23 mouse cellular contexts compared by ENCODE assay signal in genomic region chr10:91162511-91163163, GRCm38 (mm10). TPM values are rescaled to one million over a fixed set of nuclear protein-coding genes. Genes with fewer than 3 reads are reported as not detected.
DNase-seq lines count a peak whose midpoint lies in the region; ATAC-seq and TF ChIP-seq lines count a peak whose summit lies in the region.
"Had no signal": no experiment of that assay in that cellular context is flagged by ENCODE, and none has a peak within 500 bp of the region (broad histone marks: within the 10 kb centered on the region; RNA-seq: fewer than 3 reads in every experiment).

No protein-coding gene starts in this region.

- ATAC-seq in erythroblast, adult 5-6 weeks (replicated peaks; ENCODE audit: low FRiP score, poor library complexity, severe bottlenecking), result no peak
- ATAC-seq in liver, embryonic 12.5 days, result no peak
- no peak for ATAC-seq in kidney, embryonic 15.5 days (replicated peaks; ENCODE audit: low FRiP score)
- ATAC-seq: CD4-positive, CD25-positive, alpha-beta regulatory T cell, adult 4 months; forebrain, embryonic 15.5 days; hindbrain, embryonic 16.5 days; inflammation-experienced regulatory T-cells, adult 6 months had no signal

- H3K4me3 ChIP-seq in erythroblast, embryonic 14.5 days (replicated peaks), result peak overlapping the region; percentile 3
- no peak overlapping the region for H3K4me3 ChIP-seq in heart, embryonic 10.5 days
- no peak overlapping the region for H3K4me3 ChIP-seq in liver, embryonic 12.5 days
- H3K4me3 ChIP-seq in small intestine, adult 2 months (ENCODE audit: low read depth, low read length), result no peak overlapping the region
- no peak overlapping the region for H3K4me3 ChIP-seq in kidney, embryonic 15.5 days (replicated peaks)
- H3K4me3 ChIP-seq: embryonic facial prominence, embryonic 12.5 days; forebrain, embryonic 15.5 days; heart, embryonic 15.5 days; hindbrain, embryonic 12.5 days had no signal

- H3K27ac ChIP-seq in heart, embryonic 10.5 days, result no peak overlapping the region
- 0 out of 2 replicates have a peak overlapping the region, but pooled peaks have one; percentile 46 for H3K27ac ChIP-seq in liver, embryonic 12.5 days
- H3K27ac ChIP-seq in small intestine, adult 2 months (ENCODE audit: insufficient read depth, low read depth, low read length), result peak overlapping the region; percentile 49; the same call in 1 of the 2 replicates
- H3K27ac ChIP-seq in kidney, embryonic 15.5 days, result no peak overlapping the region
- H3K27ac ChIP-seq: embryonic facial prominence, embryonic 12.5 days; forebrain, embryonic 15.5 days; heart, embryonic 15.5 days; hindbrain, embryonic 12.5 days had no signal

- H3K9me3 ChIP-seq in erythroblast, embryonic 14.5 days (ENCODE audit: control insufficient read depth, low read length), result no peaks in the 10 kb centered on the region
- H3K9me3 ChIP-seq in heart, embryonic 10.5 days, result no peaks in the 10 kb centered on the region
- no peaks in the 10 kb centered on the region for H3K9me3 ChIP-seq in liver, embryonic 12.5 days (replicated peaks)
- H3K9me3 ChIP-seq in kidney, embryonic 15.5 days (replicated peaks), result no peaks in the 10 kb centered on the region
- H3K9me3 ChIP-seq: embryonic facial prominence, embryonic 12.5 days; forebrain, embryonic 15.5 days; G1E; heart, embryonic 15.5 days; hindbrain, embryonic 12.5 days had no signal

- TF ChIP-seq POLR2A in small intestine, adult 2 months (IDR thresholded peaks at IDR 0.05; ENCODE audit: low read depth, low read length), result no peak

- H3K36me3 ChIP-seq in erythroblast, embryonic 14.5 days (ENCODE audit: control insufficient read depth), result peaks cover 100% of the 10 kb centered on the region
- H3K36me3 ChIP-seq in heart, embryonic 10.5 days, result peaks cover 87% of the 10 kb centered on the region
- H3K36me3 ChIP-seq in liver, embryonic 12.5 days, result peaks cover 97% of the 10 kb centered on the region
- peaks cover 39% of the 10 kb centered on the region for H3K36me3 ChIP-seq in small intestine, adult 2 months (ENCODE audit: control insufficient read depth, insufficient read depth, low read length)
- H3K36me3 ChIP-seq in kidney, embryonic 15.5 days, result peaks cover 83% of the 10 kb centered on the region

- peaks cover 59% of the 10 kb centered on the region for H3K4me1 ChIP-seq in erythroblast, embryonic 14.5 days (ENCODE audit: control insufficient read depth)
- peaks cover 8% of the 10 kb centered on the region; the same call in 1 of the 2 replicates for H3K4me1 ChIP-seq in heart, embryonic 10.5 days
- peaks cover 53% of the 10 kb centered on the region for H3K4me1 ChIP-seq in liver, embryonic 12.5 days
- H3K4me1 ChIP-seq in small intestine, adult 2 months (ENCODE audit: control insufficient read depth, insufficient read depth, insufficient read length, low read length), result peaks cover 2% of the 10 kb centered on the region; the same call in 1 of the 2 replicates
- peaks cover 14% of the 10 kb centered on the region for H3K4me1 ChIP-seq in kidney, embryonic 15.5 days

- H3K27me3 ChIP-seq in erythroblast, embryonic 14.5 days (ENCODE audit: control insufficient read depth), result no peaks in the 10 kb centered on the region
- H3K27me3 ChIP-seq in heart, embryonic 10.5 days (ENCODE audit: insufficient read depth, poor library complexity, severe bottlenecking), result no peaks in the 10 kb centered on the region
- H3K27me3 ChIP-seq in liver, embryonic 12.5 days (replicated peaks), result no peaks in the 10 kb centered on the region
- H3K27me3 ChIP-seq in small intestine, adult 2 months (ENCODE audit: control insufficient read depth, insufficient read depth, low read length), result no peaks in the 10 kb centered on the region
- no peaks in the 10 kb centered on the region for H3K27me3 ChIP-seq in kidney, embryonic 15.5 days
- H3K27me3 ChIP-seq: embryonic facial prominence, embryonic 12.5 days; forebrain, embryonic 15.5 days; heart, embryonic 15.5 days; hindbrain, embryonic 12.5 days had no signal

- 87% methylated on average over 15 of the region's 15 CpGs for WGBS in heart, embryonic 10.5 days
- WGBS in liver, embryonic 12.5 days (ENCODE audit: insufficient replicate concordance), result 74% methylated on average over 15 of the region's 15 CpGs
- WGBS in small intestine, adult 2 months, result 81% methylated on average over 15 of the region's 15 CpGs
- 89% methylated on average over 15 of the region's 15 CpGs for WGBS in kidney, embryonic 15.5 days

- H3K9ac ChIP-seq in liver, embryonic 12.5 days, result no peak overlapping the region
- H3K9ac ChIP-seq in kidney, embryonic 15.5 days, result no peak overlapping the region
- H3K9ac ChIP-seq: embryonic facial prominence, embryonic 12.5 days; forebrain, embryonic 15.5 days; heart, embryonic 15.5 days; hindbrain, embryonic 12.5 days had no signal

- DNase-seq in heart, embryonic 10.5 days (ENCODE audit: low spot score), result peak; percentile 52
- no peak for DNase-seq in heart, postnatal 4 days
- no peak for DNase-seq in liver
- DNase-seq: adrenal gland, postnatal 10 days; B cell, adult 2 months; cerebellum, adult 11-12 months; cerebellum, adult 9-10 months; cerebellum, postnatal 25 days; gastrocnemius, postnatal 25 days; heart, postnatal 36 days had no signal

- no peak for TF ChIP-seq CTCF in small intestine, adult 2 months (IDR thresholded peaks at IDR 0.05; ENCODE audit: extremely low read depth, insufficient read length, insufficient replicate concordance, low read depth, low read length)

- H3K4me2 ChIP-seq in liver, embryonic 12.5 days, result no peak overlapping the region
- H3K4me2 ChIP-seq in kidney, embryonic 15.5 days, result no peak overlapping the region
- H3K4me2 ChIP-seq: embryonic facial prominence, embryonic 12.5 days; forebrain, embryonic 15.5 days; heart, embryonic 15.5 days; hindbrain, embryonic 12.5 days had no signal

RNA-seq across cellular contexts. Expression of gene Tmpo, which starts 18.5 kb away (rescaled TPM):
- polyA plus RNA-seq in erythroblast, embryonic 14.5 days (2012), result 25.2 and 37.9 TPM in 2 replicates
- 114 and 144 TPM in 2 replicates for total RNA-seq in erythroblast, adult 5-6 weeks (2015; ENCODE audit: low replicate concordance)
- 181 and 340 TPM in 2 replicates for total RNA-seq in erythroblast, adult 5-6 weeks (2017; ENCODE audit: low replicate concordance)
- 142 and 192 TPM in 2 replicates for polyA plus RNA-seq in heart, embryonic 10.5 days (2016; fragmentation: Nextera tagmentation; extraction: Ambion mirVana)
- 100 to 1,000 TPM; 186 to 192 TPM for total RNA-seq in heart, postnatal 4 days (2021)
- polyA plus RNA-seq in liver, embryonic 12.5 days (2016; fragmentation: Nextera tagmentation; extraction: Ambion mirVana), result 215 and 229 TPM in 2 replicates
- 18.5 and 29.0 TPM in 2 replicates for polyA plus RNA-seq in small intestine, adult 2 months (2012; rRNA removed)
- 228 and 250 TPM in 2 replicates for polyA plus RNA-seq in kidney, embryonic 15.5 days (2015; fragmentation: Nextera tagmentation; extraction: Ambion mirVana)

RNA-seq across cellular contexts. Expression of gene Slc25a3, which starts 38.8 kb away (rescaled TPM):
- 18.7 and 21.2 TPM in 2 replicates for polyA plus RNA-seq in erythroblast, embryonic 14.5 days (2012)
- total RNA-seq in erythroblast, adult 5-6 weeks (2015; ENCODE audit: low replicate concordance), result 113 and 194 TPM in 2 replicates
- 46.6 and 48.1 TPM in 2 replicates for total RNA-seq in erythroblast, adult 5-6 weeks (2017; ENCODE audit: low replicate concordance)
- polyA plus RNA-seq in heart, embryonic 10.5 days (2016; fragmentation: Nextera tagmentation; extraction: Ambion mirVana), result 602 and 803 TPM in 2 replicates
- 1,000 to 10,000 TPM; 1,954 to 1,992 TPM for total RNA-seq in heart, postnatal 4 days (2021)
- 282 and 297 TPM in 2 replicates for polyA plus RNA-seq in liver, embryonic 12.5 days (2016; fragmentation: Nextera tagmentation; extraction: Ambion mirVana)
- polyA plus RNA-seq in small intestine, adult 2 months (2012; rRNA removed), result 486 and 781 TPM in 2 replicates
- polyA plus RNA-seq in kidney, embryonic 15.5 days (2015; fragmentation: Nextera tagmentation; extraction: Ambion mirVana), result 557 and 573 TPM in 2 replicates

Comparison
In these comparisons a context has a peak if more than half of its experiments do, and no peak if none do; other contexts are left out.
1. H3K27ac ChIP-seq: peak in liver, embryonic 12.5 days (single experiment) and small intestine, adult 2 months (single experiment); none in heart, embryonic 10.5 days (single experiment) and kidney, embryonic 15.5 days (single experiment).
2. RNA of gene Slc25a3, which starts 38.8 kb away (polyA plus RNA-seq): 486 to 781 TPM in small intestine, adult 2 months, 602 to 803 TPM in heart, embryonic 10.5 days, 557 to 573 TPM in kidney, embryonic 15.5 days and 282 to 297 TPM in liver, embryonic 12.5 days; 18.7 to 21.2 TPM in erythroblast, embryonic 14.5 days; every median in the first group is over 10 times any median in the second.